Mouse (Mus musculus) layer of hippocampus, adult 18-20 months (tissue): ENCODE data around the gene Kcnmb2. TPM values are rescaled to one million over a fixed set of nuclear protein-coding genes. Genes with fewer than 3 reads are reported as not detected.

Experiments used
- DNase-seq, 2 experiments: peaks; one replicate each; pipeline ENCODE4 v3.0.0; 2022; ENCODE audit warnings: low spot score in 2 of 2
- total RNA-seq, 2 experiments: library from RNA; stranded (reverse); gene quantifications; 2 replicates each; pipeline ENCODE4 v1.2.3; 2021

Gene Kcnmb2
- total RNA-seq, 2 experiments from 2014 or later: 5.9 to 7.9 TPM

- no peak for DNase-seq
These were observed 110.1 kb downstream of the Kcnmb2 start for GRCm38 (mm10) chr3:32012205-32012931.

- DNase-seq: peak in 1 of 2 experiments; percentile 13
These were observed 118.7 kb downstream of the Kcnmb2 start for GRCm38 (mm10) chr3:32020981-32021380.

GRCm38 (mm10) chr3:32029375-32030050 is 127.2 kb downstream of the Kcnmb2 start:
- DNase-seq: no peak

DNA sequence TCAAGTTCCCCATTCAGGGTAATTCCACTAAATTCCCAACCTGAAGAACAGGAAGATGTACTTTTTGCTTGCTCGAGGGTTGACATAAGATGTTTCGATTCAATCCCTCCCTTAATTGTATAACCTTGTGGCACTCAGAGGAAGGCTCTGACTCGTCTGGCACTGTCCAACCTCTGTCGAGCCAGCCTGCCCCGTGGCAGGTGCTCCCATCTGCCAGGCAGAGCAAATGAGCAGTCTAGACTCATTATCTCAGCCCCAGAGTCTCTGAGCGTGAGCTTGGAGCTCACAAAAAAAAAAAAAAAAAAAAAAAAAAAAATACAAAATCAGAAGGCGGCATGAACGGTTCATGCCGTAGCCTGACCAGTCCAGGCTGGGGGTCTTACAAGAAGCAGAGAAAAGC is 130.1 kb downstream of the Kcnmb2 start:
- no peak for DNase-seq

GRCm38 (mm10) chr3:32043814-32044213 is 141.5 kb downstream of the Kcnmb2 start:
- peak; percentile 30 to 61 for DNase-seq

DNA sequence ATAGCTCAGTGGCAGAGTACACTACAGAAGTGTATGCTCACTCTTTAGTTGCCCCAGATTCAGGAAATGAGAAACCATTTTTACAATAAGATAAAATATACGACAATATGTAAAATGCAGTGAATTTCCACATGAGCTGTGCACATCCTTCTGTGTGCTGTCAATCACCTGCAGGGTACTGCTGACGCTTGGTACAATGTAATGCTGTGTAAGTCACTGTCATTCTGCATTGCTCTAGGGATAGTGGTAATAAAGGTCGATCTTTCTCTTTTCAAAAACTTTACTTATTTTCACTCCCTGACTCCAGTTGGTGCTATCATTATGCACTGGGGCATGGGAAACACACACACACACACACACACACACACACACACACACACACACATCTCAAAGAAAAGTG is 146.5 kb downstream of the Kcnmb2 start:
- no peak for DNase-seq

GRCm38 (mm10) chr3:32052596-32052995 is 150.3 kb downstream of the Kcnmb2 start:
- no peak for DNase-seq

- no peak for DNase-seq
These were observed 151.4 kb downstream of the Kcnmb2 start for GRCm38 (mm10) chr3:32053610-32054241.

DNA sequence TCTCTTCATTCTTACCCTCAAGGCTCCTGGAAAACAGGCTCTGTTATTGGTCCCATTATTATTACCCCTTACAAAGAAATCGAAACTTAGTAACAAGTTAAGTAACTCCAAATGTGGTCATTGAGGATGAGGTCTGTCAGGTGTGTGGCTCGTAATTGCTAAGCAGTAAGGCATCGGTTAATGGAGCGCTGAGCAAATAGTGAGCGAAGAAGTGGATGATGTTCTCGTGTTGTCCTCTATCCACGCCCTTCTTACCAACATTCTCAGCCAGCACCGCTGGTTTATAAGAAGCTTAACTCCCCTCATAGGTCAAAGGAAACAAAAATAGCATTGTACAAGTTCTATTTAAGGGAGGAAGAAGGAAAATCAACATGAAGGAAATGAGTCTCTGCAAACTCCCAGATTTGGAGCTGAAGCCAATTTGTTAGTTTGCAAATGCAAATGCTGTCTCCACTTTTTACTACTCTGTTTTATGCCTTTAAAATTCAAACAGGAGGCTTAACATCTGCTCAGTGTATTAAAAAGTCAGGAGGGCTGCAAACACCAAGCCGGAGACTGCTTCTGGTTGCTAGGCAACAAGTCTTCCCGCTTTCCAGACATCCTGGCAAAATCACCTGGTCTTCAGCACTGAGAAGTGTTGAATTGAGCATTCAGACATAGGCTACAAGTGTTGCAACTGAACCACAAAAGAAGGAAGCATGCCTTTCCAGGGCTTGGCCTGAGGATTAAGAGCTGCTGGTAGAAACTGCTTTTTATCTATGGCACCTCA is 157.8 kb downstream of the Kcnmb2 start:
- peak; percentile 32 to 67 for DNase-seq

DNA sequence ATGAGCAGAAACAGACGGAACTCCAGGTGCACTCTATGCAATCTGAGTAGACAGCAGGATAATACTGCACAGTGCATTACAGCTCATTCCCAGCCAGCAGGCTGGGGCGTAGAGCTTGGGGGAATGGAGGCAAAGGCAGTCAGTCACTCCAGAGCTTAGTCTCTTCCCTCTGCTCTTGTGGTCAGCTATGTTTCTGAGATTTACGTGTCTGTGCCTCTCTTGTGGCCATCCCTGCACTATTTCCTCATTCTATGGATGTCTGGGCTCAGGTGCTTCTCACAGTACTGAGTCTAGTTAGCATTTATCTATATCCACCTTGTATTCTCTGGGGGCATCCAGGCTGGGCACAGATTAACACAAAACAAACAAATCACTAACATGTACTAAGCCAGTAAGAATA is 160.4 kb downstream of the Kcnmb2 start:
- DNase-seq: no peak

DNA sequence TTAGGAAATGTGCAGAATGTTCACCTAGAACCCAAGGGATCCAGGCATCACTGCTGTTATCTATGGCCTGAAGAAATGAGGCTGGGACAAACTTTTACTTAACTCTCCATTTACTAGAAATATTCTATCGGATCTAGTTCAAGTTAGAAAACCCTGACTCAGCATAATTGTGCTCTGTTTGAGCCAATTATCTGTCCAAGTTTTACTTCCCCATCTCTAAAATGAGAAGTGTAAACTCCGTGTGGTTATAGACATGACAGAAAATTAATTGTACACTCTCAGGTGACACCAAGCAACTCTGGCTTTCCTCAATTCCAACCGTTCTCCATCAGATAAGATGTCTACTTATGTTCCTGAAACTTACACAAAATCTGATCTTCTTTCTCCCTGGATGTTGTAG is 161.0 kb downstream of the Kcnmb2 start:
- DNase-seq: no peak

- peak in 1 of 2 experiments; percentile 13 for DNase-seq
These were observed 165.0 kb downstream of the Kcnmb2 start for GRCm38 (mm10) chr3:32067004-32067935.

- DNase-seq: no peak
These were observed 171.6 kb downstream of the Kcnmb2 start for GRCm38 (mm10) chr3:32073881-32074280.

GRCm38 (mm10) chr3:32088762-32089161 is 186.5 kb downstream of the Kcnmb2 start:
- DNase-seq: no peak

- DNase-seq: no peak
These were observed 199.1 kb downstream of the Kcnmb2 start for GRCm38 (mm10) chr3:32101391-32101790.

GRCm38 (mm10) chr3:32119851-32120250 is 217.5 kb downstream of the Kcnmb2 start:
- no peak for DNase-seq

GRCm38 (mm10) chr3:32121731-32122130 is 219.4 kb downstream of the Kcnmb2 start:
- DNase-seq: no peak

DNA sequence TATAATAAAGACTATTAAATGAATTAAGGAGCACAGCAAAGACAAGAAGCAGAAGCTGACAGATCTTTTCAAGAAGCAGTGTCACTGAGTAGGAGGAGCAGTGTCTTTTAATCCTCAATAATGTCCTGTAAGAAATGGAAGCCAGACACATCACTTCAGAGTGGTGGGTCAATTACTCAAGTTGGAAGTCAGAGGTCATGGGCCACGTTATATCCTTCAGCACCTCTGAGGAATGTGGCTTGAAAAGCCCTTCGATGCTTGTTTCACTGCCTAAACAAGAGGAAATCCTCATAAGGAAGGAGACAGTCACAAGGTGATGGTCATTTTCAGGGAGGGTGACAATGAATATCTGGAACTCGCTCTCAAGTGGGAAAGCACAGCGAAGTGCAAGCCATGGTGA is 223.1 kb downstream of the Kcnmb2 start:
- no peak for DNase-seq

- no peak for DNase-seq
These were observed 226.1 kb downstream of the Kcnmb2 start for GRCm38 (mm10) chr3:32128391-32128790.

DNA sequence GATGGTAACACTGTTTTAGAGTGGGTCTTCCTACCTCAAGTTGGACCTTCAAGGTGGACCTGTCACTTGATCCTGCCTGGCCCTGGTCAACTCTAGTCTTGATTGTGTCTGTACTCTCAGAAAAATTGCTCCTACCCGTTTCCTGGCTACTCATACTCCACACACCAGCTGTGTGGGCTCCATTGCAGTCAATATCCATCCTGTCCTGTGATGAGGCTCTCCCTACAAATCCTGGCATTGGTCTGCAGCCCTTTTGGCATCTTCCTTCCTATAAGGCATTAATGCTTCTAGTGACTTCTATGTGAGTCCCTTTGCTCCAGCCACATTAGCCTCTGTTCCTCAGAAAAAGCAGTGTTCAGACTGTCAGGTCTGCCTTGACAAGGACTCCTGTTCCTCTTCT is 228.4 kb downstream of the Kcnmb2 start:
- no peak for DNase-seq
